Mouse (Mus musculus) brain, embryonic 14.5 days (tissue): ENCODE data around the gene Postn.

Experiments
- CTCF ChIP-seq: fragments of 200-500 bp; IDR thresholded peaks from 2 replicates; pipeline ENCODE4 v1.5.1; 2012; ENCODE audit warnings: inconsistent platforms, mild to moderate bottlenecking, moderate library complexity, borderline replicate concordance; ENCODE audit not compliant: insufficient read depth, insufficient read length; ENCODE audit errors: extremely low read depth
- POLR2A ChIP-seq: fragments of 200-500 bp; IDR thresholded peaks from 2 replicates; pipeline ENCODE4 v1.6.1; 2012; ENCODE audit warnings: mild to moderate bottlenecking, inconsistent platforms, borderline replicate concordance; ENCODE audit not compliant: poor library complexity, insufficient read depth, insufficient read length, severe bottlenecking; ENCODE audit errors: extremely low read depth

- no peak for TF ChIP-seq POLR2A
- no peak for TF ChIP-seq CTCF
Observed at GRCm38 (mm10) chr3:54431663-54432062, 70.8 kb downstream of the Postn start.
